Comparison of ENCODE assay signal across 17 mouse cellular contexts in the genomic region with DNA sequence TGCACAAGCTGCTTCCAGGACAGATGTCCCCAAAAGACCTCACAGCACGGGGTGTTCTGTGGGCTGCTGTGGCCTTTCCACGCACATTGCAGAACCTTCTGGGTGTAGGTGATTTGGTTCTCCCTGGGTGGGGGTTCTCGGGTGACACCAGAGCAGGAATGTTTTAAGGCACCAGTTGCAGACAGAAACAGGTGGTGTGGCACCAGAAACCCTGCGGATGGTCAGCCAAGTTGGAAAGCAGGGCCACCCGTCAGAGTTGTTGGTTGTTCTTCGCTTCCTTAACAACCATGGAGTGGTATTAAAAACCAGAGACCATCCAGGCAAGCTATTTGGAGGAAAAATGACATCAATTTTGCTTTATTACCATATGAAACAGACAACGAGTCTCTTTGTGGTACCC.
DNase-seq lines count a peak whose midpoint lies in the region; TF ChIP-seq lines count a peak whose summit lies in the region.
"Had no signal": no experiment of that assay in that cellular context is flagged by ENCODE, and none has a peak within 500 bp of the region (broad histone marks: within the 10 kb centered on the region; RNA-seq: fewer than 3 reads in every experiment).

No protein-coding gene starts in this region.

- intact Hi-C loops in gastrocnemius, adult 2 months (cut with DNase I) = no loop called here

- H3K4me3 ChIP-seq in gastrocnemius, adult 2 months = no peak overlapping the region
- H3K4me3 ChIP-seq: embryonic facial prominence, embryonic 10.5 days; embryonic facial prominence, embryonic 13.5 days; erythroblast, embryonic 14.5 days; forebrain, embryonic 12.5 days; forebrain, embryonic 15.5 days; heart, embryonic 12.5 days; heart, embryonic 15.5 days had no signal

- no peak overlapping the region for H3K27ac ChIP-seq in gastrocnemius, adult 2 months
- H3K27ac ChIP-seq: embryonic facial prominence, embryonic 10.5 days; embryonic facial prominence, embryonic 13.5 days; forebrain, embryonic 12.5 days; forebrain, embryonic 15.5 days; heart, embryonic 15.5 days; hindbrain, embryonic 14.5 days; hindbrain, postnatal 0 days had no signal

- no peak for TF ChIP-seq CTCF in gastrocnemius, adult 2 months (IDR thresholded peaks at IDR 0.05)

- peak; percentile 33 for DNase-seq in gastrocnemius, adult 2 months
- DNase-seq in gastrocnemius, postnatal 4 days (ENCODE audit: low spot score in 2 of 2) = no peak
- peak; percentile 30 for DNase-seq in gastrocnemius, postnatal 25 days
- no peak for DNase-seq in gastrocnemius, adult 8-10 months (ENCODE audit: low spot score in 2 of 2)
- peak; percentile 5 for DNase-seq in retina, postnatal 1 day
- DNase-seq in retina, embryonic 14.5 days (ENCODE audit: low spot score) = no peak
- DNase-seq: B cell, adult 2 months; embryo, embryonic 11 days had no signal

Comparison
In these comparisons a context has a peak if more than half of its experiments do, and no peak if none do; other contexts are left out.
1. DNase-seq: peak in gastrocnemius, adult 2 months (single experiment), gastrocnemius, postnatal 25 days (single experiment) and retina, postnatal 1 day (single experiment); none in gastrocnemius, postnatal 4 days (0 of 2), gastrocnemius, adult 8-10 months (0 of 2) and retina, embryonic 14.5 days (single experiment).